Mouse (Mus musculus) adrenal gland, postnatal 25 days (tissue): ENCODE results near the gene Tmem150a. TPM values are rescaled to one million over a fixed set of nuclear protein-coding genes. Genes with fewer than 3 reads are reported as not detected.

Experiments used
- DNase-seq: peaks from one replicate; pipeline ENCODE4 v3.0.0; 2021; ENCODE audit warnings: mixed read lengths
- total RNA-seq: library from RNA; stranded (reverse); gene quantifications from 2 replicates; pipeline ENCODE4 v1.2.3, GENCODE M21; 2021

The Tmem150a gene
- total RNA-seq, 1 experiment from 2014 or later = 23.2 TPM

DNA sequence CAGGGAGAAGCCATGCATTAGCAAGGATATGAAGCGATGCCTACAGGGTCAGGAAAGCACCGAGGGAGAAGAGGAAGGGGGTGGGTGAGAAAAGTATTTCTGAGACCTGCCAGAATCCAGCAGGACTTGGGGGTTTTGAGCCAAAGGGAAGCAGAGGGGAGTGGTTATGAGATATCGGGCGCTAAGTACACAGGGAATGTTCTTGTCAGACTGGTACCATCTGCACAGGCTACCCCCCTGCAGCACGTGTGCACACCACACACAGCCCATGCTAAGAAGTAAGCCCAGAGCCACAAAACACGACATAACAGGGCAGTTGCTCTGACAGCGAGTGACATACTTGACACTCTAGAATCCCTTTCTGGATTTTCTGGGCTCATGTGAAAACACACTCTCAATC is 19.0 kb downstream of the Tmem150a start:
- no peak for DNase-seq

DNA sequence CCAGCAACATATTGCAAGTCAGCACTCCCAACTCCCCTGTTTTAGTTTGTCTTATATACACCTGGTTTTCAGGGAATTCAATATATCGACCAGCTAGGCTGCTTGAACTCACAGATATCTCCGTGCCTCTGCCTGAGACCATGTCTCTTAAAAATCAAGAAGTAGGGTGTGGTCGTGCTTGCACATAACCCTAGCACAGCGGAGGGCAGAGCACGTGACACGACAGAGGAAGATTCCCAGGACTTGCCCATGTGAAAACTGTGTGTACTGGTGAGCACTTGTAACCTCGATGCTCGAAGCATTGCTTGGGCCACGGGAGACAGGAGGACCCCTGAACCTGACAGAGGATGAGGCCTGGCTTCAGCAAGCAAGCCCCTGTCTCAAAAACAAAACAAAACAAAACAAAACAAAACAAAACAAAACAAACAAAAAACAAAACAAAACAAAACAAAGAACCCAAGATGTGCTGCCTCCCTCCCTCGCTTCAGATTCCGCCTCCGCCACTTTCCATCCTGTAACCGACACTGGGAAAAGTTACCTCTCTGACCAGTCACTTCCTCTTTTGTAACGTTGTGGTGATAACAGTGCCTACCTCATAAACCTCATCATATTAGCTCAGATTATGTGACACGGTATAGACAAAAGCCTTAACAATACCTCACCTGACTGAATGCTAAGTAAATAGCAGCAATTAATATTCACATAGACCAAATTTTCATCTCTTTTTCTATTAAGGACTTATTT is 19.7 kb downstream of the Tmem150a start:
- no peak for DNase-seq

DNA sequence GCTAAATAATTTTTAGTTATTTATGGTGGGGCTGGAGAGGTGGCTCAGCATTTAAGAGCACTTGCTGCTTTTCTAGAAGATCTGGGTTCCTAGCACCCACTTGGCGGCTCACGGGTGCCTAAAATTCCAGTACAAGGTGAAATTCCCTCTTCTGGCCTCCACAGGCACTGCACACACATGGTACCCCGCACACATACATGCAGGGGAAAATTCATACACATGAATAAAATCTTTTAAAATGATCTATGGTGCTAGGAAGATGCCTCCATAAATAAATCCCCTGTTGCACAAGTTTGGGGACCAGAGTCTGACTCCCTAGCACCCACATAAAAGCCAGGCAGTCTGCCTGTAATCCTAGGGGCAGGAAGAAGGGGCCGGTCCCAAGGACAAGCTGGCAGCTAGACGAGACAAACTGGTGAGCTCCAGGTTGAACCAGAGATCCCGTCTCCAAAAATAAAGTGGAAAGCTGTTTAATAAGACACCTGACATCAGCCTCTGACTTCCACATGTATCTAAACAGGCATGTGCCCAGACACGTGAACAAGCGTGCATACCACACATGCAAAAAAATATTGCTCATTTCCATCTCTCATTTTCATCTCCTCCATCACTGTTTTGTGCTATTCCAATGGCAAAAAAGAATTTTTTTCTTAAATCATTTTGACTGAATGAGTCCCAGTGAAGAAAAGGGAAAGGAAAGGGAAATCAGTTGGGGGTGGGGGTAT is 23.4 kb downstream of the Tmem150a start:
- no peak for DNase-seq

DNA sequence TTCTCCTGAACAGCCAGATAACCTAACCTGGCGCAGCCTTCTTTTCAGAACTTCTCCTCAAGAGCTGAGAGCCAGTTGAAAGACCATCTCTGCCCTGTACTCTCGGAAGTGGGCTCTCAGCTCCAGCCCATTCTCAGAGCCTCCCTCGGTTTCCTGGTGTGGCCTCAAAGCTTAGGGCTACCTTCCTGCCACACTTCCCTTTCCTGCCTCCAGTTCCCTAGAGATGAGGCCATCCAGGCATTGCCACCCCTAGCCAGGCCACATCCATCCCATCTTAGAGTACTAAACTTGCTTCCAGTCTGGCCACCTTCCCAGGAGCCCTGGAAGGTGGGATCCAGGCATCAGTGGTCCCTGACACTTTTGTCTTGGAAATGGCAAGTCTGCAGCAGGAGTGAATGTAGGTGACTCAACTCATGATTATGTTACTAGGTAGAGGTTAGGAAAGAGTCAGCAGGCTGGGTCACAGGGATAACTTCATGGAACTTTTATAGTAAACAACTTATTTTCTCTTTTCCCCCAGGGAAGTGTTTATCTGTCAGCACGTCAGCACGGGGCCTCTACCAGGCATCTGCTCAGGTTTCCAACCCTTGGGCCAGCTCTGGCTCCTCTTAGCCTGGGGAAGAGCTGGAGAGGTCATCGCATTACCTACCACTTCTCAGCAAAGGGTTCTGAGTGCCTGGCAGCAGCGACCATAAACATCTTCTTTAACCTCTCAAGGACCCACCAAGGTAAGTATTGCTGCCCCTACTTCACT is 24.3 kb downstream of the Tmem150a start:
- DNase-seq = no peak

DNA sequence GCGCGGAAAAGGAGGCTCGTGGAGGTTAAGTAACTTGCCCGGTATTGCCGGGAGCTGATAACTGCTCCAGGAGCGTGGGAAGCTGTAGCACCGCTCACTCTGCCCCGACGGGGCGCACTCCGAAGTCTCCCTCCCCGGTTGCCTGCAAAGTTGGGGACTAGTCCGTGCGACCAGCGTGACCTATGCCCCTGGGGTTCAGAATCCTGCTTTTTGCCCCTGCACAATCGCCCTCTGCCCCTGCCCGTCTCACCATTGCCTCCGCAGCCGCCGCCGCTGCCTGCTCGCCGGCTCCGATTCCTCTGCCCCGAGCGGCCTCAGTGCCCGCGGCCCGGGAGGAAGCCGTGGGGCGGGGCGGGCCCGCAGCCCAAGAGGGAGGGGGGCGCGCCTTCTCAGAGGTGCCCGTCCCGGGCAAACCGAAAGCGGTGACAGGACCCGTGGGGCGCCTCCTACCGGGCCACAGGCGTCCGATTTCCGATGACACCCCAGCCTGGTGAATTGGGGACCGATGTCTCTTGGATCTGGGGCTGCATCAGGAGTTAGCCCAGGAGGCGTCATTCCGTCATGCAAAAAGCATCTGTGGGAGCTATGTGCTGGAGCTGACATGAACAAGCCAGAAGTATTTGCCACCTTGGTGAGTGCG is 25.0 kb downstream of the Tmem150a start, which contains the start of gene Vamp5:
Gene Vamp5, minus strand, starts transcription at position 338 of the 640 bp plus-strand sequence.
- peak; percentile 87 for DNase-seq

DNA sequence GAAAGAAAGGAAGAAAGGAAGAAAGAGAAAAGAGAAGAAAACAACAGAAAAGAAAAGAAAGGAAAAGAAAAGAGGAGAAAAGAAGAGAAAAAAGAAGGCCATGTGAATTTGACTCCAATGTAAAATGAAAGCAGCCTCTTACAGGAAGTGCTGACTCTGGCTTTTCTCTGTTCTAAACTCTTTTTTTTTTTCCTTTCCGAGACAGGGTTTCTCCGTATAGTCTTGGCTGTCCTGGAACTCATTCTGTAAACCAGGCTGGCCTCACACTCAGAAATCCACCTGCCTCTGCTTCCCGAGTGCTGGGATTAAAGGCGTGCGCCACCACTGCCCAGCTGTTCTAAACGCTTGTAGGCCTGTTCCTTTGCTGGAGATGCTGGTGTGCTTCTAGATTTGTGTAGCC is 27.2 kb downstream of the Tmem150a start:
- DNase-seq = no peak

DNA sequence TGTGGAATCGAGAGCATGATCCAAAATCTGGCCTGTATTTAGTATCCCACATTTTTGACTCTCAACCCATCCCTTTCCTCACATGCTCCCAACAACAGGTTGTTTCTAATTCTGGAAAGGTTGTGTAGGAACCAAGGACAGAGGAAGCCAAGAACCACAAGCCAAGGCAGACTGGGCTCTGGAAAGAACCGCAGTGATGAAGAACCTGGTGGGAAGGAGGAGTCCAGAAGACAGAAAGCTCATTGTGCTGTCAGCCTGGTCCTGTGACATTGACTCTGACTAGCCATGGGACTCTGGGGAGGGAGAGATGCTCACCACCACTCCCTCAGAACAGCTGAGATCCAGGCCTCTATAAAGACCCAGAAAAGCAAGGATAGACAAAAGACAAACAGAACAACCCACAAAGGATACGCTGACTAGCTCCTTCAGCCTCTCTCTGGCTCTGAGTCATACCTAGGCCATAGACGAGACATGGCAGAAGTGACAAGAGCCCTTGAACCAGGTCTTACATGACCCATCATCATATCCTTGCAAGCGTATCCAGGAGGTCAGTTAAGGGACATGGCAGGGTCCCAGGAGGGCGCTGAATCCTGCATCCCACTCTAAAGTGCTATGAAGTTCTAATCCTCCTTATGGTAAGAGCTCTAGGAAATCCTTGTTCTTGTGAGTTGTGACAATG is 28.0 kb downstream of the Tmem150a start:
- no peak for DNase-seq

DNA sequence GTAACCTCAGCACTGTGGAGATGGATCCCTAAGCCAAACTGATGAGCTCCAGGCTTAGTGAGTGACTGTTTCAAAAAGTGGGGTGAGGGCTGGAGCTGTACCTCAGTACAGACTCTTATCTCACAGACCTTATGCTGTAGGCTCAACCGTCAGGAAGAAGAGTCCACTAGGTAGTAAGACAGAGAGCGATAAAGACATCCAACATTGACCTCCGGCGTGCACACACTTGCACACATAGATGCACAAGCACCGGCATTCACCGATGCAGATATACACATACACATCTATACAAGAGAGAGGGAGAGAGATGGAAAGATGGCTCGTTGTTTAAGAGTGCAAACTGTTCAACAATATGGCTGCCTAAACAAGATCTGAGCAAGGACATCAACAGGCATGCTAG is 28.7 kb downstream of the Tmem150a start:
- no peak for DNase-seq

DNA sequence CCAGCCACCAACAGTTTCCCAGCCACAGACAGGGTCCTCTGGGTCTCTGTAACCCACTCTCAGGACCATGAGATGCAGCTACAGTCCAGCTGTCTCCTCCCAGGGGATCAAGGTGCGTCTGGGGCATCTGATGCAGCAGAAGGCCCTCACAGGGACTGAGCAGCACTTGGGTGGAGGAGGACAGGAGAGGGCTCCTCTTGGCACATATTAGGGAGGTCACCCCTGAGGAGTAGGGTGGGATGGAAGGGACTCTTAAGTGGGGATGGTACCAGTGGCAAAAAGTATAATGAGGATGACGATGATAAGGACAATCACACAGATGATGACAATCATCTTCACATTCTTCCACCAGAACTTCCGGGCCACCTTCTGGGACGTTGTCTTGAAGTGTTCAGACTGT is 30.0 kb downstream of the Tmem150a start:
- no peak for DNase-seq

DNA sequence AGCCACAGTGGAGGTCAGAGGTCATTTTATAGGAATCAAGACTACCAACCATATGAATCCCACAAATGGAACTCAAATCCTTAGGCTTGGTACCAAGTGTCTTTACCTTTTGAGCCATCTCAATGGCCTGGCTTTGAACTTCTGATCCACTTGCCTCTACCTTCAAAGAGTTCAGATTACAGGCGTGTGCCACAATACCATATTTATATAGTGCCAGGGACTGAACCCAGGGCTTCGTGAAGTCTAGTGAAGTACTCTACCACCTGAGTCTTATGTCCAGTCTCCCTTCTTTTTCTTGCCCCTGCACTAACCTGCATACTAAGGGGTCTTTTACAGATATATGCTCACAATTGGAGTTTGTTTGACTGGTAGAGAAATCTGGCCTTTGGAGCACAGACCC is 31.3 kb downstream of the Tmem150a start:
- no peak for DNase-seq

DNA sequence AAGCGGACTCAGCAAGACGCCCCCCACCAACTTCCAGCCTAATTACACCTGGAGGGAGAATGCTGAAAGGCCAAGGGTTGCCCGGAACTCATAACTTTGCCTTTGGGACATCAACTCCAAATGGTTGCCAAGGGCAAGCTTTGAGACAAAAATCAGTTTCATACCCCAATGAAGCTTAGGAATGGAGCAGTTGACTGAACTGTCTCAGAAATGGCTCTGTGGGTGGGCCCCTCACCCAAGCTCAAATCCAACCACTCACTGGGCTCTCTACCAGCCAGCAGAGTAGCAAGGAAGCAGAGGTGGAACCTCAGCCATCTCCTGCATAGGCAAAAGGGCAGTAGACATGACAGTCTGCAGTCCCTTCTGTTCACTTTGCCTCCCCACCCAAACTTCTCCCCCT is 32.6 kb downstream of the Tmem150a start:
- DNase-seq = no peak

DNA sequence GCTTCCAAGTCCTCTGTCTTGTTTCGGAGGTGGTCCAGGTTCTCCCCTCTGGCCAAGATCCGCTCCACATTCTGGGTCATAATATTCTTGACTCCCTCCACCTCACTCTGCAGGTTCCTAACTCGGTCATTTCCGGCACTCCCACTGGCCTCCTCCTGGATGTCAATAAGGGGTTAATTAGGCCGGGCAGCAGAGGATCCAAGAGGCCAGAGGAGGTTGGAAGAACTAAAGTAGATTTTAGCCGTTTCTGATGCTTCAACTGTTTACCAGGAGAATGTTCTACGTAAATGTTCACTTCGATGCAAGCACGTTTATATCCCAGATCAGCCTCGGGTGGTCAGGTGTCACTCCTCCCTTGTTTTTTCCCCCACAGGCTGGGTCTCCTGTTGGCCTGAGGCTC is 33.0 kb downstream of the Tmem150a start:
- DNase-seq = no peak

DNA sequence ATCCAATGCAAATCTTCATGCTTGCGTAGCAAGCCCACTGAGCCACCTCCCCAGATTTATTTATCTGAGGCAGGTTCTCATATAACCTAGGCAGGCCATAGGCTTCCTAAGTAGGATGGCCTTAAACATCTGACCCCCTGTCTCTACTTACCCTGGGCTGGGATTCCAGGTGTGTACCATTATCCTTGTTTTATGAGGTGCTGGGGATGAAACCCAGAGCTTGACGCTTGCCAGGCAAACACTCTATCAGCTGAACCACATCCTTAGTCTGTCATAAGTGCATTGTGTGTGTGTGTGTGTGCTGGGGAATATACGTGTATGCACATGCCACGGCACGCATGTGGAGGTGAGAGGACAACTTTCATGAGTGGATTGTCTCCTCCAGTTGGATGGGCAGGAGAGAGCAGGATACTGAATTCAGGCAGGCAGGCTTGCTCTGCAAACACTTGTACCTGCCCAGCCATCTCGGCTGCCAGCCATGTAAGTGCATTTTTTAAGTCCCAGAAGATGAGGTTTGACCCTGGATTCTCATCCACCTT is 33.6 kb downstream of the Tmem150a start:
- DNase-seq = no peak

DNA sequence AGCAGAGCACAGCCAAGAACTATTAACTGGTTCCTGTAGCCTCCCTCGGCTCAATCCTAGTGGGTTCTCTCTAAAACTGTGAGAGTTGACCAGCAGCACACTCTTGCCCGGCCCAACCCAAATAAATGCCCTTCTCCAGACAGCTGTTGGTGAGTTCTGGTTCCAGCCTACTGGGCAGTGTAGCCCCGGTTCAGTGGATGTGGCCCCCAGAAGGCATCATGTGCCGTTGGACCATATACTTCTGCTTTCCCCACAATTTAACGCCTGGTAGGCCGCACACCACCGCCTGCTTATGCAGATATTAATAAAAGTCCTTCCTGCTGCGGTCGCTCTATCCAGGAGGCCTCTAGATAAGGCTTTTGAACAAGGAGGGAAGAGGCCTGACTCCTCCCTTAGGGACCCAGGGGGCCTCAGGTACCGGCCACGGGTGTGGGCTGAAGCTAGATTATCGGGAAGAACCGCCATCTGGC is 34.3 kb downstream of the Tmem150a start:
- peak; percentile 32 for DNase-seq

DNA sequence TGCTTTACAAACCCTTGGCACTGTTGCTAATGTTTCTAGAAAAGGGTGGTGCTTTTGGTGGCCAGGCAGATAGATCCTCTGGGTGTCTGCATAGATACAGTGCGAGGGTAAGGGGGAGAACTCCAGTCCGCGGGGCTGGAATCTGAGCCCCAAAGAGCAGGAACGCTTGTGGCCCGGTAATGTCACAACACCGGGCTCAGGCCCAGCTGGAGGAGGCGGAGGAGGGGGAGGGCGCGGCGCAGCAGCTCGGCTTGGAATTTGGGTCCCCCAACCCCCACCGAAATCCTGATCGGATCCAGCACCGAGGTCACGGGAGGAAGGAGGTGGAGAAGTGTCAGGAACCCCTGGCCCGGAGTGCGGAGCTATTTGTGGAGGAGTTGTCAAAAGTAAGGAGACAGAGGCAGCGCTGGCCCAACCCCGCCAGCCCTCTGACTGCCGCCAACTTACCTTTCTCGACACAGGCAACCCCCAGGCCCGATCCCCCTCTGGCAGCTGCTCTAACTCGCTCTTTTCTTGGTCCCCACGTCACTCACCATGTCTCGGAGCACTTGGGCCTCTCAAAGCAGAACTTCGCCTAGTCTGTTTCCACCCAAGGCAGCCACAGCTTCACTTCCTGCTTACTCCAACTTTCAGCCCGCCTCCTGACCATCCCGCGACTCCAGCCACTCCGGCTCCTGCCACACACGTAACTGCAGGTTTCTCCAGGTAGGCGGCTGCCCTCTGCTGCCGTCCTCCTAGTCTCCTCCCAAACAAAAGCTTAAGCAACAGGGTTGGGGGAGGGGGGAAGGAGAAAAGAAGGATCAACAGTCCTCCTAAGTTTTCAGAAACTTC is 34.9 kb downstream of the Tmem150a start, which contains the start of gene Vamp8:
Gene Vamp8, minus strand, starts transcription at position 763 of the 831 bp plus-strand sequence.
- DNase-seq = peak; percentile 87

DNA sequence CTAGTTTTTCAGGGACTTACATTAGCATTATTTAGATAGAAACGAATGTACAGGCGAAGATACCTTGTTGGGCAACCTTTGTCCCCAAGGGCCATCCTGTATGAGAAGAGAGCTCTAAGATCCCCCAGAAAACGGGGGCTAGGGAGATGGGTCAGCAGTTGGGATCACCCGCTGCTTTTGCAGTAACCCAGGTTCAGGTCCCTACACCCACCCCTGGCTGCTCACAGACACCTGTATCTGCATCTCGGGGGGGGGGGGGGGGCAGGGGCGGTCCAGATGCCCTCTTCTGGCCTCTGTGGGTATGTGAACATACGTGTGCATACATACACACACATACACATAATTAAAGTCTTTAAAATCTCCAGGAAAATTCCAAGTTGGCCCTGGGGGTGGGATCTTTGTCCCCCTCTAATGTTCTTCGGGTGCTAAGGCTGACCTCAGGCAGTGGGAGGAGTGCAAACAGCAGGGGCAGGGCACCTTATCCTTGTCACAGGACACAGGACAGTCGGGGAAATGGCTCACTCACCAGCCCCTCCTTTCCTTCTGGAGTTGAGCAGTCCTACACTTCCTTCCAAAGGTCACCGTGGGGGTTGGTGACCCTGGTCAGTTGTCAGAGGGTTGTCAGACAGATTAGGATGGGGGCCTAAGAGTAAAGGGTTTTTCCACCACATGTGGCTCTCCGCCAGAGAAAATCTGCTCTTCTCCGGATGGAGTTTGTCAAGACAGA is 35.7 kb downstream of the Tmem150a start:
- peak; percentile 63 for DNase-seq

DNA sequence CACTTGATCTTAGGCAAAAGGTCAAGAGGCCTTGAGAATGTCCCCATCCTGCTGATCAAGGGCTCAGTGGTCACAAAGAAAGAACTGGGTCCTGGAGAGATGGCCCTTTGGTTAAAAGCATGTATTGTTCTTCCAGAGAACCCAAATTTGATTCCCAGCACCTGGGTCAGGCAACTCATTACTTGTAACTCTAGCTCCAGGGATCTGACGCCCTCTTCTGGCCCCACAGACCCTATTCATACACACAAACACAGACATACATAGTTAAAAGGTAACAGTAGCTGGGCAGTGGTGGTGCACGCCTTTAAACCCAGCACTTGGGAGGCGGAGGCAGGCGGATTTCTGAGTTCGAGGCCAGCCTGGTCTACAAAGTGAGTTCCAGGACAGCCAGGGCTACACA is 37.1 kb downstream of the Tmem150a start:
- no peak for DNase-seq

DNA sequence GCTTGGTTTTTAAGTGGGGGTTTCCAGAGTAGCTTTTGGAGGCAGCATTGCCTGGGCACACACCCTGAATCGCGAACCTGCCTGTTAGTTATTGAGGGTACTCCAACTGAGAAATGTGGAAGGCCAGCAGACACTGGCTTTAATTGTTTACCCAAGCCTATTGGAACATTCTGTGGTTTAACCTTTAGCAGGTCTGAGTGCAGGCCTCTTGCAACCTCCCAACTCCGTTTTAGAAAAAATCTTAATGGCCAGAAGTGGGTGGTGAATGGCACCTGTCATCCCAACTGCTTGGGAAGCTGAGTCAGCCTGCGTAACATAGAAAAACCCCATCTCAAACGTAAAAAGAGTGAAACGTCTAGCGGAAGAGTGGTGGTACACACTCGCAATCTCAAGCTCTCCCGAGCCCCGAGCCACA is 41.6 kb downstream of the Tmem150a start:
- DNase-seq = no peak

DNA sequence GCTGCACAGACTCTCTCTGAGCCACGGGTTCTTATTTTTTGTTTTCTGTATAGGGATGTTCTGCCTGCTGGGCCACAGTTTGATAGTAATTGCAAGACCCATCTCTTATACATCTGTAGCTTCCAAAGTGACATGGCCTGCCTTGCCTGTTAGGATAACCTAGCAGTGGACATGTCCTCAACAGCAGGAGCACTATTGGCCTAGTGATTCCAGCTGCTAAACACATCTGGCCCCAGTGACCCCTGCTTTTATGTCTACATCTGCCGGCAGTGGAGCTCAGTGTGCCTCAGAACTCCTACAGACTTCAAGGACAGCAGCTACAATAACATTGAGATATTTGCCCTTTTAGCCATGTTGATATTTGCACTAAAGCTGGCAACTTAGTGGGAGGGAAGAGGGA is 44.7 kb downstream of the Tmem150a start:
- no peak for DNase-seq

DNA sequence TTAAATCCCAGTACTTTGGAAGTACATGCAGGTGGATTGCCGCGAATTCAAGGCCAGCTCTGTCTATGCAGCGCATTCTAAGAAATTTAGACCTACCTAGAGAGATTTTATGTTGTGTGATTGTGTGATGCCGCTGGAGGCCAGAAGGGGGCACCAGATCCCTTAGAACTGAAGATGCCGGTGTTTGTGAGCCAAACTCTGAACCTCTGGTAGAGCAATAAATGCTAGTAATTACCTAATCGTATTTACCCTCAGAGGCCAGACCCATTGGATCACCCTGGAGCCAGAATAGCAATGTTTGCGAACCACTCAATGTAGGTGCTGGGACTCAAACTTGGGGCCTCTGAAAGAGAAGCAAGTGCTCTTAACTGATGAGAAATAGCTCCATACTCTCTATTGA is 46.6 kb downstream of the Tmem150a start:
- peak; percentile 67 for DNase-seq
